Mouse (Mus musculus): ENCODE measurements at regions not wholly inside any gene's neighbourhood (a gene's known extent, or its start where the extent isn't known, plus 50 kb on each side); places are given as distances from the start of the nearest gene placed in this dataset.
"Not testable (repeated sequence)": the region's sequence is repeated elsewhere in the genome, so short reads cannot be mapped to it uniquely, and the experiment has no call there.

- 95% methylated on average over 4 of the region's 4 CpGs for WGBS
- Histone ChIP-seq H3K27ac (no peak overlapping the region), H3K36me3 (no peaks in the 10 kb centered on the region), H3K9ac (no peak overlapping the region), H3K4me1 (replicated peaks) (no peaks in the 10 kb centered on the region), H3K4me3 (no peak overlapping the region), H3K4me2 (no peak overlapping the region), H3K9me3 (no peaks in the 10 kb centered on the region), H3K27me3 (no peaks in the 10 kb centered on the region)
- ATAC-seq (ENCODE audit: low FRiP score), result no peak
These were observed 64.8 kb downstream of the Ptchd3 start for GRCm38 (mm10) chr11:121894801-121895200.

- H3K27me3 ChIP-seq; H3K27ac ChIP-seq; H3K9me3 ChIP-seq; H3K36me3 ChIP-seq; H3K4me1 ChIP-seq (replicated peaks); ATAC-seq (ENCODE audit: low FRiP score); H3K4me2 ChIP-seq; H3K4me3 ChIP-seq; H3K9ac ChIP-seq: not testable (repeated sequence)
- 73% methylated on average over 6 of the region's 6 CpGs for WGBS
These were observed 74.3 kb downstream of the Ptchd3 start for GRCm38 (mm10) chr11:121904393-121904792.

GRCm38 (mm10) chr11:121924631-121925030 is 94.6 kb downstream of the Ptchd3 start:
- H3K9ac ChIP-seq; H3K4me1 ChIP-seq (replicated peaks); H3K4me3 ChIP-seq; ATAC-seq (ENCODE audit: low FRiP score); H3K9me3 ChIP-seq; H3K36me3 ChIP-seq; H3K27me3 ChIP-seq; H3K27ac ChIP-seq: not testable (repeated sequence)
- WGBS, result 91% methylated on average over 10 of the region's 10 CpGs
- 0 out of 2 replicates have a peak overlapping the region, but pooled peaks have one; percentile 26 for H3K4me2 ChIP-seq

- not testable (repeated sequence) for H3K9me3 ChIP-seq; H3K4me1 ChIP-seq (replicated peaks); H3K27me3 ChIP-seq; H3K4me3 ChIP-seq; H3K27ac ChIP-seq; H3K9ac ChIP-seq; ATAC-seq (ENCODE audit: low FRiP score); H3K36me3 ChIP-seq
- 0 out of 2 replicates have a peak overlapping the region, but pooled peaks have one; percentile 26 for H3K4me2 ChIP-seq
- 47% methylated on average over 16 of the region's 16 CpGs for WGBS
These were observed 95.0 kb downstream of the Ptchd3 start for GRCm38 (mm10) chr11:121925043-121925442.

- not testable (repeated sequence) for H3K9ac ChIP-seq; H3K4me1 ChIP-seq (replicated peaks); ATAC-seq (ENCODE audit: low FRiP score); H3K4me2 ChIP-seq; H3K36me3 ChIP-seq; H3K27me3 ChIP-seq; H3K27ac ChIP-seq; H3K4me3 ChIP-seq; H3K9me3 ChIP-seq
- 77% methylated on average over 6 of the region's 6 CpGs for WGBS
These were observed 121.7 kb downstream of the Ptchd3 start for GRCm38 (mm10) chr11:121951726-121952125.

GRCm38 (mm10) chr11:121956367-121957235 is 126.6 kb downstream of the Ptchd3 start:
- not testable (repeated sequence) for H3K27me3 ChIP-seq; H3K27ac ChIP-seq; H3K36me3 ChIP-seq; ATAC-seq (ENCODE audit: low FRiP score); H3K9ac ChIP-seq; H3K4me1 ChIP-seq (replicated peaks); H3K9me3 ChIP-seq
- WGBS, result 11% methylated on average over 20 of the region's 20 CpGs
- peak overlapping the region; percentile 16; the same call in 1 of the 2 replicates for H3K4me3 ChIP-seq
- peak overlapping the region; percentile 50 for H3K4me2 ChIP-seq

- H3K36me3 ChIP-seq; H3K9ac ChIP-seq; H3K4me1 ChIP-seq (replicated peaks); H3K9me3 ChIP-seq; ATAC-seq (ENCODE audit: low FRiP score); H3K27me3 ChIP-seq; H3K27ac ChIP-seq; H3K4me2 ChIP-seq; H3K4me3 ChIP-seq: not testable (repeated sequence)
- 81% methylated on average over 5 of the region's 5 CpGs for WGBS
These were observed 128.7 kb downstream of the Ptchd3 start for GRCm38 (mm10) chr11:121958735-121959134.

- ATAC-seq (ENCODE audit: low FRiP score), result not testable (repeated sequence)
These were observed 134.1 kb downstream of the Ptchd3 start for GRCm38 (mm10) chr11:121964111-121964510.

GRCm38 (mm10) chr11:121965911-121966310 is 135.9 kb downstream of the Ptchd3 start:
- H3K27me3 ChIP-seq; ATAC-seq (ENCODE audit: low FRiP score); H3K27ac ChIP-seq; H3K9me3 ChIP-seq; H3K4me2 ChIP-seq; H3K4me1 ChIP-seq (replicated peaks); H3K4me3 ChIP-seq; H3K36me3 ChIP-seq; H3K9ac ChIP-seq: not testable (repeated sequence)
- 2% methylated on average over 1 of the region's 1 CpGs for WGBS

More at GRCm38 (mm10) chr11:121964111-121964510, 134.1 kb downstream of the Ptchd3 start:
- H3K4me2 ChIP-seq; H3K36me3 ChIP-seq; H3K9me3 ChIP-seq; H3K27ac ChIP-seq; H3K9ac ChIP-seq; H3K27me3 ChIP-seq; H3K4me3 ChIP-seq; H3K4me1 ChIP-seq (replicated peaks): not testable (repeated sequence)
